In genomic region chr12:71456900-71457299, GRCm38 (mm10) we compare ENCODE assay signal across 27 mouse cellular contexts.
A peak's percentile ranks its signal among the peaks of the same experiment; 100 is the strongest.
DNase-seq lines count a peak whose midpoint lies in the region; ATAC-seq and TF ChIP-seq lines count a peak whose summit lies in the region.
"Had no signal": no experiment of that assay in that cellular context is flagged by ENCODE, and none has a peak within 500 bp of the region (broad histone marks: within the 10 kb centered on the region; RNA-seq: fewer than 3 reads in every experiment).

No protein-coding gene starts in this region.

- H3K9me3 ChIP-seq in kidney, postnatal 0 days (replicated peaks; ENCODE audit: low read length) = no peaks in the 10 kb centered on the region
- H3K9me3 ChIP-seq in kidney, embryonic 16.5 days (ENCODE audit: low read length) = no peaks in the 10 kb centered on the region
- H3K9me3 ChIP-seq in lung, embryonic 15.5 days = no peaks in the 10 kb centered on the region
- H3K9me3 ChIP-seq: embryonic facial prominence, embryonic 13.5 days; forebrain, embryonic 10.5 days; forebrain, embryonic 13.5 days; heart, embryonic 10.5 days; heart, embryonic 13.5 days; hindbrain, embryonic 10.5 days; hindbrain, embryonic 13.5 days had no signal

- H3K27me3 ChIP-seq in kidney, adult 2 months (replicated peaks; ENCODE audit: control insufficient read depth, insufficient read depth, low read length) = no peaks in the 10 kb centered on the region; the same call in 1 of the 2 replicates
- no peaks in the 10 kb centered on the region for H3K27me3 ChIP-seq in kidney, postnatal 0 days (ENCODE audit: insufficient read depth, low read length)
- no peaks in the 10 kb centered on the region for H3K27me3 ChIP-seq in kidney, embryonic 16.5 days (ENCODE audit: insufficient read depth, low read length)
- H3K27me3 ChIP-seq in lung, embryonic 15.5 days = no peaks in the 10 kb centered on the region
- H3K27me3 ChIP-seq: embryonic facial prominence, embryonic 13.5 days; forebrain, embryonic 13.5 days; hindbrain, embryonic 13.5 days had no signal

- TF ChIP-seq POLR2A in kidney, adult 2 months (IDR thresholded peaks at IDR 0.05; ENCODE audit: low read depth, low read length) = no peak

- no peak for TF ChIP-seq CTCF in kidney, adult 2 months (conservative IDR thresholded peaks at IDR 0.05; ENCODE audit: insufficient read depth, insufficient read length, low read depth, low read length)
- TF ChIP-seq CTCF in kidney, postnatal 0 days (IDR thresholded peaks at IDR 0.05; ENCODE audit: low read depth) = no peak

- H3K9ac ChIP-seq in kidney, postnatal 0 days (ENCODE audit: low read depth, low read length) = no peak overlapping the region
- no peak overlapping the region for H3K9ac ChIP-seq in kidney, embryonic 16.5 days (replicated peaks; ENCODE audit: low read length)
- H3K9ac ChIP-seq in lung, embryonic 15.5 days = no peak overlapping the region
- H3K9ac ChIP-seq: embryonic facial prominence, embryonic 13.5 days; forebrain, embryonic 13.5 days; heart, embryonic 13.5 days; hindbrain, embryonic 13.5 days had no signal

- no peaks in the 10 kb centered on the region for H3K4me1 ChIP-seq in kidney, adult 2 months (ENCODE audit: control insufficient read depth, insufficient read depth, low read length)
- peaks cover 2% of the 10 kb centered on the region; the same call in 1 of the 2 replicates for H3K4me1 ChIP-seq in kidney, postnatal 0 days (replicated peaks; ENCODE audit: insufficient read depth, low read length)
- 0 out of 2 replicates have a peak, but pooled peaks cover 3% of the 10 kb centered on the region for H3K4me1 ChIP-seq in kidney, embryonic 16.5 days (ENCODE audit: insufficient read depth, low read length)
- peaks cover 20% of the 10 kb centered on the region for H3K4me1 ChIP-seq in lung, embryonic 15.5 days
- H3K4me1 ChIP-seq: forebrain, embryonic 10.5 days; forebrain, embryonic 13.5 days; heart, embryonic 10.5 days; hindbrain, embryonic 10.5 days had no signal

- DNase-seq in kidney, adult 2 months = peak; percentile 37
- DNase-seq in kidney, postnatal 10 days = no peak
- peak; percentile 74 for DNase-seq in kidney, postnatal 0 days (ENCODE audit: low spot score)
- DNase-seq in lung, postnatal 14 days = no peak
- DNase-seq in skeletal muscle tissue, adult 2 months (ENCODE audit: low read depth, low spot score) = peak; percentile 29
- no peak for DNase-seq in layer of hippocampus, postnatal 10 days (ENCODE audit: low spot score in 2 of 2)
- DNase-seq: adrenal gland, adult 2 months; adrenal gland, postnatal 14 days; cerebellum, adult 11 months; cerebellum, adult 2 months; cerebellum, adult 9-11 months; cerebellum, postnatal 25 days; gastrocnemius, postnatal 10 days; gastrocnemius, postnatal 36 days; heart, adult 2 months; heart, postnatal 36 days had no signal

- no peak overlapping the region for H3K27ac ChIP-seq in kidney, adult 2 months (ENCODE audit: insufficient read depth, low read depth, low read length)
- no peak overlapping the region for H3K27ac ChIP-seq in kidney, postnatal 0 days
- no peak overlapping the region for H3K27ac ChIP-seq in kidney, embryonic 16.5 days (ENCODE audit: low read length)
- H3K27ac ChIP-seq in lung, embryonic 15.5 days = no peak overlapping the region
- H3K27ac ChIP-seq: embryonic facial prominence, embryonic 13.5 days; forebrain, embryonic 10.5 days; forebrain, embryonic 13.5 days; heart, adult 2 months; heart, embryonic 10.5 days; heart, embryonic 13.5 days; hindbrain, embryonic 10.5 days; hindbrain, embryonic 13.5 days had no signal

- H3K36me3 ChIP-seq in kidney, adult 2 months (ENCODE audit: control insufficient read depth, insufficient read depth, low read length) = no peaks in the 10 kb centered on the region
- no peaks in the 10 kb centered on the region for H3K36me3 ChIP-seq in kidney, postnatal 0 days (ENCODE audit: insufficient read depth, low read length)
- no peaks in the 10 kb centered on the region for H3K36me3 ChIP-seq in kidney, embryonic 16.5 days (ENCODE audit: insufficient read depth, low read length)
- H3K36me3 ChIP-seq in lung, embryonic 15.5 days = no peaks in the 10 kb centered on the region
- H3K36me3 ChIP-seq: embryonic facial prominence, embryonic 13.5 days; forebrain, embryonic 10.5 days; heart, embryonic 10.5 days; heart, embryonic 13.5 days; hindbrain, embryonic 10.5 days; hindbrain, embryonic 13.5 days had no signal

- ATAC-seq in kidney, postnatal 0 days (replicated peaks; ENCODE audit: low FRiP score, low read depth) = no peak
- ATAC-seq in kidney, embryonic 16.5 days (ENCODE audit: low FRiP score, low TSS enrichment) = no peak
- peak; percentile 63; the same call in 1 of the 2 replicates for ATAC-seq in lung, embryonic 15.5 days (ENCODE audit: borderline replicate concordance, extremely low read depth, low FRiP score, low TSS enrichment)
- ATAC-seq: CD4-positive, CD25-positive, alpha-beta regulatory T cell, adult 4 months; forebrain, embryonic 13.5 days; forebrain, embryonic 16.5 days had no signal

- H3K4me2 ChIP-seq in kidney, postnatal 0 days (ENCODE audit: low read length) = no peak overlapping the region
- H3K4me2 ChIP-seq in kidney, embryonic 16.5 days (replicated peaks; ENCODE audit: low read depth, low read length) = no peak overlapping the region
- no peak overlapping the region for H3K4me2 ChIP-seq in lung, embryonic 15.5 days
- H3K4me2 ChIP-seq: embryonic facial prominence, embryonic 13.5 days; forebrain, embryonic 13.5 days; heart, embryonic 13.5 days; hindbrain, embryonic 13.5 days had no signal

- 73% methylated on average over 6 of the region's 6 CpGs for WGBS in kidney, adult 2 months
- WGBS in kidney, postnatal 0 days = 58% methylated on average over 6 of the region's 6 CpGs
- WGBS in kidney, embryonic 16.5 days = 57% methylated on average over 6 of the region's 6 CpGs
- WGBS in lung, embryonic 15.5 days = 52% methylated on average over 6 of the region's 6 CpGs

- no peak overlapping the region for H3K4me3 ChIP-seq in kidney, adult 2 months (ENCODE audit: insufficient read depth, low read depth, low read length)
- no peak overlapping the region for H3K4me3 ChIP-seq in kidney, postnatal 0 days (replicated peaks; ENCODE audit: low read depth, low read length)
- H3K4me3 ChIP-seq in kidney, embryonic 16.5 days (ENCODE audit: low read length) = no peak overlapping the region
- no peak overlapping the region for H3K4me3 ChIP-seq in lung, embryonic 15.5 days
- H3K4me3 ChIP-seq: embryonic facial prominence, embryonic 13.5 days; forebrain, embryonic 10.5 days; forebrain, embryonic 13.5 days; heart, adult 2 months; heart, embryonic 10.5 days; heart, embryonic 13.5 days; hindbrain, embryonic 10.5 days; hindbrain, embryonic 13.5 days had no signal

Comparison
In these comparisons a context has a peak if more than half of its experiments do, and no peak if none do; other contexts are left out.
1. DNase-seq: peak in kidney, adult 2 months (single experiment), kidney, postnatal 0 days (single experiment) and skeletal muscle tissue, adult 2 months (single experiment); none in kidney, postnatal 10 days (single experiment), lung, postnatal 14 days (single experiment) and layer of hippocampus, postnatal 10 days (0 of 2).